Mouse (Mus musculus): ENCODE data around the gene Plod1.

Plod1 gene

GRCm38 (mm10) chr4:147936331-147936954, at the start of gene Plod1:
Gene Plod1 (minus strand): TSS chr4:147936767.
- peak; percentile 85 for DNase-seq (ENCODE audit: low spot score)

- peak; percentile 4 for DNase-seq (ENCODE audit: low spot score)
These were observed 48.9 kb upstream of the Plod1 start, which contains the start of gene Nppb for GRCm38 (mm10) chr4:147985205-147986132. Gene Nppb (plus strand): TSS chr4:147985788.

GRCm38 (mm10) chr4:147979441-147979860, 42.9 kb upstream of the Plod1 start:
- no peak for DNase-seq (ENCODE audit: low spot score)

GRCm38 (mm10) chr4:147978391-147978790, 41.8 kb upstream of the Plod1 start:
- DNase-seq (ENCODE audit: low spot score): no peak

- DNase-seq (ENCODE audit: low spot score): no peak
These were observed 41.2 kb upstream of the Plod1 start for GRCm38 (mm10) chr4:147977726-147978125.

GRCm38 (mm10) chr4:147976237-147976636, 39.7 kb upstream of the Plod1 start:
- DNase-seq (ENCODE audit: low spot score): no peak

GRCm38 (mm10) chr4:147969337-147969736, 32.8 kb upstream of the Plod1 start:
- no peak for DNase-seq (ENCODE audit: low spot score)

GRCm38 (mm10) chr4:147968816-147969215, 32.2 kb upstream of the Plod1 start:
- DNase-seq (ENCODE audit: low spot score): no peak

GRCm38 (mm10) chr4:147965712-147966111, 29.1 kb upstream of the Plod1 start:
- DNase-seq (ENCODE audit: low spot score): no peak

- no peak for DNase-seq (ENCODE audit: low spot score)
These were observed 27.1 kb upstream of the Plod1 start for GRCm38 (mm10) chr4:147963623-147964022.

- DNase-seq (ENCODE audit: low spot score): no peak
These were observed 26.2 kb upstream of the Plod1 start for GRCm38 (mm10) chr4:147962781-147963180.

- peak; percentile 45 for DNase-seq (ENCODE audit: low spot score)
These were observed 23.6 kb upstream of the Plod1 start for GRCm38 (mm10) chr4:147959881-147960831.

GRCm38 (mm10) chr4:147957141-147957540, 20.6 kb upstream of the Plod1 start:
- no peak for DNase-seq (ENCODE audit: low spot score)

GRCm38 (mm10) chr4:147953590-147953989, 17.0 kb upstream of the Plod1 start:
- peak; percentile 42 for DNase-seq (ENCODE audit: low spot score)

GRCm38 (mm10) chr4:147947511-147947910, 10.9 kb upstream of the Plod1 start:
- no peak for DNase-seq (ENCODE audit: low spot score)

GRCm38 (mm10) chr4:147943005-147943404, 6.4 kb upstream of the Plod1 start:
- no peak for DNase-seq (ENCODE audit: low spot score)

- no peak for DNase-seq (ENCODE audit: low spot score)
These were observed 4.8 kb upstream of the Plod1 start for GRCm38 (mm10) chr4:147941045-147942020.

GRCm38 (mm10) chr4:147940576-147941044, 4.0 kb upstream of the Plod1 start, which contains the start of gene 2510039O18Rik:
Gene 2510039O18Rik (plus strand): TSS chr4:147940895.
- DNase-seq (ENCODE audit: low spot score): peak; percentile 89

GRCm38 (mm10) chr4:147940111-147940510, 3.5 kb upstream of the Plod1 start:
- DNase-seq (ENCODE audit: low spot score): no peak

Data from lung, postnatal 25 days (tissue).